Comparison of ENCODE assay signal across 8 mouse cellular contexts in genomic region chr14:12208554-12208953, GRCm38 (mm10).
A peak's percentile ranks its signal among the peaks of the same experiment; 100 is the strongest.
DNase-seq lines count a peak whose midpoint lies in the region; ATAC-seq and TF ChIP-seq lines count a peak whose summit lies in the region.

No protein-coding gene starts in this region.

- peak; percentile 66 for TF ChIP-seq CTCF in liver, embryonic 14.5 days (IDR thresholded peaks at IDR 0.05; ENCODE audit: low read depth)

- H3K9ac ChIP-seq in liver, embryonic 14.5 days (replicated peaks): no peak overlapping the region

- H3K36me3 ChIP-seq in liver, embryonic 14.5 days (replicated peaks; ENCODE audit: control insufficient read depth, insufficient read depth, low read depth): no peaks in the 10 kb centered on the region
- H3K36me3 ChIP-seq in forebrain, embryonic 10.5 days (replicated peaks): peaks cover 43% of the 10 kb centered on the region

- DNase-seq in gastrocnemius, adult 18-20 months (ENCODE audit: low spot score): peak; percentile 13
- DNase-seq in gastrocnemius, postnatal 10 days: no peak
- peak; percentile 8 for DNase-seq in ovary, postnatal 14 days (ENCODE audit: low spot score)
- DNase-seq in ovary, postnatal 36 days (ENCODE audit: low spot score): no peak
- DNase-seq in adrenal gland, postnatal 25 days: peak; percentile 16
- no peak for DNase-seq in liver, embryonic 14.5 days (ENCODE audit: low read depth in 3 of 3, low spot score in 3 of 3)
- no peak for DNase-seq in spleen, postnatal 14 days (ENCODE audit: low spot score in 2 of 2)
- no peak for DNase-seq in forebrain, embryonic 10.5 days (ENCODE audit: extremely low spot score, low spot score)

- 49% methylated on average over 2 of the region's 2 CpGs for WGBS in liver, embryonic 14.5 days (ENCODE audit: insufficient replicate concordance)
- WGBS in forebrain, embryonic 10.5 days: 84% methylated on average over 2 of the region's 2 CpGs

- H3K27ac ChIP-seq in liver, embryonic 14.5 days: no peak overlapping the region
- H3K27ac ChIP-seq in forebrain, embryonic 10.5 days: no peak overlapping the region

- H3K4me1 ChIP-seq in liver, embryonic 14.5 days (replicated peaks; ENCODE audit: control insufficient read depth in 2 of 2, insufficient read depth in 2 of 2, low read length in 1 of 2): no peaks in the 10 kb centered on the region
- peaks cover 4% of the 10 kb centered on the region; the same call in 1 of the 2 replicates for H3K4me1 ChIP-seq in forebrain, embryonic 10.5 days

- no peaks in the 10 kb centered on the region for H3K9me3 ChIP-seq in liver, embryonic 14.5 days (ENCODE audit: control insufficient read depth, low read length)
- H3K9me3 ChIP-seq in forebrain, embryonic 10.5 days: no peaks in the 10 kb centered on the region; the same call in 1 of the 2 replicates

- ATAC-seq in liver, embryonic 14.5 days (ENCODE audit: insufficient read depth): no peak

- no peak overlapping the region for H3K4me2 ChIP-seq in liver, embryonic 14.5 days (ENCODE audit: low read depth)

- H3K27me3 ChIP-seq in liver, embryonic 14.5 days (ENCODE audit: control insufficient read depth, insufficient read depth, low read length): no peaks in the 10 kb centered on the region
- no peaks in the 10 kb centered on the region for H3K27me3 ChIP-seq in forebrain, embryonic 10.5 days (ENCODE audit: poor library complexity, severe bottlenecking)

- no peak for TF ChIP-seq EP300 in liver, embryonic 14.5 days (IDR thresholded peaks at IDR 0.05; ENCODE audit: low read depth)

- no peak overlapping the region for H3K4me3 ChIP-seq in liver, embryonic 14.5 days (ENCODE audit: insufficient read depth in 1 of 2, low read depth in 2 of 2, low read length in 2 of 2)
- H3K4me3 ChIP-seq in forebrain, embryonic 10.5 days: no peak overlapping the region

Comparison
In these comparisons a context has a peak if more than half of its experiments do, and no peak if none do; other contexts are left out.
1. DNase-seq: peak in gastrocnemius, adult 18-20 months (single experiment), ovary, postnatal 14 days (single experiment) and adrenal gland, postnatal 25 days (single experiment); none in gastrocnemius, postnatal 10 days (single experiment), ovary, postnatal 36 days (single experiment), liver, embryonic 14.5 days (0 of 3), spleen, postnatal 14 days (0 of 2) and forebrain, embryonic 10.5 days (single experiment).